Mouse (Mus musculus) intestine, embryonic 16.5 days (tissue): ENCODE data around the gene Fgfr2. TPM values are rescaled to one million over a fixed set of nuclear protein-coding genes. Genes with fewer than 3 reads are reported as not detected.
A peak's percentile ranks its signal among the peaks of the same experiment; 100 is the strongest.

Experiments used
- ATAC-seq: fragments of 200-750 bp; cut with Nextera tagmentation; 2 replicates; pipeline ENCODE4 v1.8.0; 2017; ENCODE audit warnings: moderate TSS enrichment, moderate library complexity
- H3K27ac ChIP-seq: fragments of 300-500 bp; sonication (generic); 2 replicates; pipeline ENCODE4 v1.5.1; 2014; ENCODE audit warnings: mild to moderate bottlenecking, low read length
- H3K27me3 ChIP-seq: fragments of 300-500 bp; sonication (generic); replicated peaks from 2 replicates; pipeline ENCODE4 v1.6.1; 2014; ENCODE audit warnings: low read length, control low read depth, mixed read lengths; ENCODE audit not compliant: control insufficient read depth, insufficient read depth
- H3K36me3 ChIP-seq: fragments of 300-500 bp; sonication (generic); 2 replicates; pipeline ENCODE4 v1.6.1; 2014; ENCODE audit warnings: low read length, control low read depth; ENCODE audit not compliant: control insufficient read depth, insufficient read depth
- H3K4me1 ChIP-seq: fragments of 300-500 bp; sonication (generic); 2 replicates; pipeline ENCODE4 v1.6.1; 2014; ENCODE audit warnings: low read length, control low read depth, mixed read lengths; ENCODE audit not compliant: control insufficient read depth, insufficient read depth
- H3K4me2 ChIP-seq: fragments of 300-500 bp; sonication (generic); 2 replicates; pipeline ENCODE4 v1.6.1; 2014; ENCODE audit warnings: low read depth, low read length, control low read depth
- H3K4me3 ChIP-seq: fragments of 300-500 bp; sonication (generic); 2 replicates; pipeline ENCODE4 v1.5.1; 2014; ENCODE audit warnings: mild to moderate bottlenecking, low read length
- H3K9ac ChIP-seq: fragments of 300-500 bp; sonication (generic); 2 replicates; pipeline ENCODE4 v1.6.1; 2014; ENCODE audit warnings: low read depth, low read length
- H3K9me3 ChIP-seq: fragments of 300-500 bp; sonication (generic); 2 replicates; pipeline ENCODE4 v1.6.1; 2016; ENCODE audit warnings: low read length, control low read depth; ENCODE audit not compliant: control insufficient read depth
- WGBS: fragments of 180-500 bp; shearing (Covaris S2); extraction: QIAGEN DNeasy Blood & Tissue Kit; methylation state at CpG from one replicate; pipeline ENCODE4 v1.1.7; 2014; 5-methylcytosine and 5-hydroxymethylcytosine counted together
- polyA plus RNA-seq: library from polyadenylated mRNA; unstranded; fragments of >200 nt; fragmentation: Nextera tagmentation; extraction: Ambion mirVana; gene quantifications from 2 replicates; pipeline ENCODE4 v1.2.1, GENCODE M21; 2015

Fgfr2 gene
- polyA plus RNA-seq, 1 experiment from 2014 or later: 47.3 TPM

GRCm38 (mm10) chr7:132565831-132566230 is 557.3 kb downstream of the Fgfr2 start:
- H3K4me3 ChIP-seq: no peak overlapping the region
- ATAC-seq: no peak
- no peaks in the 10 kb centered on the region for H3K9me3 ChIP-seq
- peaks cover 19% of the 10 kb centered on the region for H3K36me3 ChIP-seq
- H3K27me3 ChIP-seq: no peaks in the 10 kb centered on the region
- no peak overlapping the region for H3K4me2 ChIP-seq
- no peak overlapping the region for H3K27ac ChIP-seq
- 38% methylated on average over 1 of the region's 1 CpGs for WGBS
- H3K4me1 ChIP-seq: peaks cover 15% of the 10 kb centered on the region
- H3K9ac ChIP-seq: no peak overlapping the region

GRCm38 (mm10) chr7:132559138-132559766 is 563.9 kb downstream of the Fgfr2 start:
- no peaks in the 10 kb centered on the region for H3K9me3 ChIP-seq
- no peak for ATAC-seq
- no peak overlapping the region for H3K27ac ChIP-seq
- H3K27me3 ChIP-seq: no peaks in the 10 kb centered on the region
- H3K4me1 ChIP-seq: no peaks in the 10 kb centered on the region; the same call in 1 of the 2 replicates
- peaks cover 28% of the 10 kb centered on the region for H3K36me3 ChIP-seq
- WGBS: 36% methylated on average over 3 of the region's 3 CpGs
- H3K4me2 ChIP-seq: no peak overlapping the region
- no peak overlapping the region for H3K9ac ChIP-seq
- H3K4me3 ChIP-seq: no peak overlapping the region

- 73% methylated on average over 7 of the region's 7 CpGs for WGBS
- Histone ChIP-seq H3K4me1 (no peaks in the 10 kb centered on the region; the same call in 1 of the 2 replicates), H3K4me3 (no peak overlapping the region), H3K27me3 (no peaks in the 10 kb centered on the region), H3K9me3 (no peaks in the 10 kb centered on the region), H3K4me2 (no peak overlapping the region), H3K9ac (no peak overlapping the region), H3K36me3 (peaks cover 23% of the 10 kb centered on the region), H3K27ac (no peak overlapping the region)
- ATAC-seq: no peak
Measured at GRCm38 (mm10) chr7:132558141-132558736, 564.9 kb downstream of the Fgfr2 start.

GRCm38 (mm10) chr7:132556575-132556974 is 566.6 kb downstream of the Fgfr2 start:
- H3K27me3 ChIP-seq: no peaks in the 10 kb centered on the region
- no peak for ATAC-seq
- 80% methylated on average over 5 of the region's 5 CpGs for WGBS

GRCm38 (mm10) chr7:132555911-132556310 is 567.2 kb downstream of the Fgfr2 start:
- Histone ChIP-seq H3K27ac (0 out of 2 replicates have a peak overlapping the region, but pooled peaks have one; percentile 19), H3K4me1 (no peaks in the 10 kb centered on the region; the same call in 1 of the 2 replicates), H3K9ac (no peak overlapping the region), H3K27me3 (no peaks in the 10 kb centered on the region), H3K4me3 (no peak overlapping the region), H3K4me2 (no peak overlapping the region), H3K36me3 (peaks cover 16% of the 10 kb centered on the region), H3K9me3 (no peaks in the 10 kb centered on the region)
- ATAC-seq: peak; percentile 30
- WGBS: 31% methylated on average over 4 of the region's 4 CpGs

More at GRCm38 (mm10) chr7:132556575-132556974, 566.6 kb downstream of the Fgfr2 start:
- Histone ChIP-seq H3K9me3 (no peaks in the 10 kb centered on the region), H3K27ac (peak overlapping the region; percentile 27; the same call in 1 of the 2 replicates), H3K36me3 (peaks cover 16% of the 10 kb centered on the region), H3K9ac (no peak overlapping the region), H3K4me1 (no peaks in the 10 kb centered on the region; the same call in 1 of the 2 replicates), H3K4me3 (no peak overlapping the region), H3K4me2 (no peak overlapping the region)

GRCm38 (mm10) chr7:132554091-132554490 is 569.1 kb downstream of the Fgfr2 start:
- Histone ChIP-seq H3K36me3 (peaks cover 15% of the 10 kb centered on the region), H3K4me3 (no peak overlapping the region), H3K9ac (no peak overlapping the region), H3K4me1 (no peaks in the 10 kb centered on the region; the same call in 1 of the 2 replicates), H3K27me3 (no peaks in the 10 kb centered on the region), H3K27ac (no peak overlapping the region), H3K4me2 (no peak overlapping the region), H3K9me3 (no peaks in the 10 kb centered on the region)
- 61% methylated on average over 2 of the region's 2 CpGs for WGBS
- ATAC-seq: no peak

- peak; percentile 94 for ATAC-seq
- peak overlapping the region; percentile 87 for H3K4me2 ChIP-seq
- no peaks in the 10 kb centered on the region for H3K9me3 ChIP-seq
- peaks cover under 1% of the 10 kb centered on the region; the same call in 1 of the 2 replicates for H3K36me3 ChIP-seq
- H3K27ac ChIP-seq: peak overlapping the region; percentile 50
- peak overlapping the region; percentile 69 for H3K9ac ChIP-seq
- peak overlapping the region; percentile 60 for H3K4me3 ChIP-seq
- no peaks in the 10 kb centered on the region for H3K27me3 ChIP-seq
- H3K4me1 ChIP-seq: no peaks in the 10 kb centered on the region
- under 1% methylated on average over 27 of the region's 27 CpGs for WGBS
Measured at GRCm38 (mm10) chr7:132551351-132552126, 571.6 kb downstream of the Fgfr2 start.

GRCm38 (mm10) chr7:132547126-132547525 is 576.0 kb downstream of the Fgfr2 start:
- ATAC-seq: no peak
- WGBS: 79% methylated on average over 3 of the region's 3 CpGs

GRCm38 (mm10) chr7:132542427-132542826 is 580.7 kb downstream of the Fgfr2 start:
- H3K9me3 ChIP-seq: no peaks in the 10 kb centered on the region

More at GRCm38 (mm10) chr7:132547126-132547525, 576.0 kb downstream of the Fgfr2 start:
- Histone ChIP-seq H3K27ac (no peak overlapping the region), H3K27me3 (no peaks in the 10 kb centered on the region), H3K4me3 (no peak overlapping the region), H3K9ac (no peak overlapping the region), H3K36me3 (no peaks in the 10 kb centered on the region), H3K4me1 (peaks cover 2% of the 10 kb centered on the region; the same call in 1 of the 2 replicates), H3K4me2 (no peak overlapping the region), H3K9me3 (no peaks in the 10 kb centered on the region)

More at GRCm38 (mm10) chr7:132542427-132542826, 580.7 kb downstream of the Fgfr2 start:
- H3K9ac ChIP-seq: no peak overlapping the region
- peak; percentile 31; the same call in 1 of the 2 replicates for ATAC-seq
- H3K4me3 ChIP-seq: no peak overlapping the region
- 48% methylated on average over 4 of the region's 4 CpGs for WGBS
- H3K27me3 ChIP-seq: no peaks in the 10 kb centered on the region
- no peak overlapping the region for H3K27ac ChIP-seq
- H3K4me2 ChIP-seq: no peak overlapping the region
- no peaks in the 10 kb centered on the region for H3K36me3 ChIP-seq
- H3K4me1 ChIP-seq: peaks cover 5% of the 10 kb centered on the region; the same call in 1 of the 2 replicates
